Mouse (Mus musculus) hindbrain, embryonic 11.5 days (tissue): ENCODE results near the gene Wfdc10. TPM values are rescaled to one million over a fixed set of nuclear protein-coding genes. Genes with fewer than 3 reads are reported as not detected.
"Not testable (repeated sequence)": the region's sequence is repeated elsewhere in the genome, so short reads cannot be mapped to it uniquely, and the experiment has no call there.

Source experiments
- ATAC-seq: fragments of 200-750 bp; cut with Nextera tagmentation; 2 replicates; pipeline ENCODE4 v1.8.0; 2017; ENCODE audit warnings: mild to moderate bottlenecking, moderate TSS enrichment, moderate library complexity; ENCODE audit not compliant: low FRiP score
- DNase-seq: peaks from one replicate; pipeline ENCODE4 v3.0.0-alpha.2; 2015; ENCODE audit warnings: low spot score
- H3K27ac ChIP-seq: fragments of 300-500 bp; sonication (generic); 2 replicates; pipeline ENCODE4 v1.5.1; 2014; ENCODE audit warnings: mild to moderate bottlenecking, low read depth, low read length
- H3K27me3 ChIP-seq: fragments of 300-500 bp; sonication (generic); 2 replicates; pipeline ENCODE4 v1.6.1; 2014; ENCODE audit warnings: mild to moderate bottlenecking, low read length, moderate library complexity, mixed read lengths; ENCODE audit not compliant: control insufficient read depth, insufficient read depth
- H3K36me3 ChIP-seq: fragments of 300-500 bp; sonication (generic); 2 replicates; pipeline ENCODE4 v1.6.1; 2014; ENCODE audit warnings: mild to moderate bottlenecking, low read length, moderate library complexity, mixed read lengths; ENCODE audit not compliant: control insufficient read depth, insufficient read depth
- H3K4me1 ChIP-seq: fragments of 300-500 bp; sonication (generic); replicated peaks from 2 replicates; pipeline ENCODE4 v1.6.1; 2014; ENCODE audit warnings: low read length, mixed read lengths; ENCODE audit not compliant: control insufficient read depth, insufficient read depth
- H3K4me2 ChIP-seq: fragments of 300-500 bp; sonication (generic); replicated peaks from 2 replicates; pipeline ENCODE4 v1.6.1; 2014; ENCODE audit warnings: mild to moderate bottlenecking, low read depth, low read length
- H3K4me3 ChIP-seq: fragments of 300-500 bp; sonication (generic); 2 replicates; pipeline ENCODE4 v1.5.1; 2014; ENCODE audit warnings: low read depth, low read length
- H3K9ac ChIP-seq: fragments of 300-500 bp; sonication (generic); 2 replicates; pipeline ENCODE4 v1.6.1; 2014; ENCODE audit warnings: low read depth, low read length
- H3K9me3 ChIP-seq: fragments of 300-500 bp; sonication (generic); 2 replicates; pipeline ENCODE4 v1.6.1; 2016; ENCODE audit warnings: low read length; ENCODE audit not compliant: control insufficient read depth
- WGBS: fragments of 180-500 bp; shearing (Covaris S2); extraction: QIAGEN DNeasy Blood & Tissue Kit; methylation state at CpG from one replicate; pipeline ENCODE4 v1.1.7; 2014; 5-methylcytosine and 5-hydroxymethylcytosine counted together
- polyA plus RNA-seq: library from polyadenylated mRNA; unstranded; fragments of >200 nt; fragmentation: Nextera tagmentation; extraction: Ambion mirVana; gene quantifications from 2 replicates; pipeline ENCODE4 v1.2.1, GENCODE M21; 2014

Wfdc10 gene
- not detected in 2 replicates for polyA plus RNA-seq

GRCm38 (mm10) chr2:164655858-164656257 lies at the start of gene Wfdc10:
TSS of gene Wfdc10 (plus strand) at chr2:164656046.
- 21% methylated on average over 11 of the region's 11 CpGs for WGBS
- Histone ChIP-seq H3K4me2 (no peak within 1 kb of the TSS), H3K27me3 (no peaks in the 10 kb centered on the region), H3K4me3 (no peak within 1 kb of the TSS), H3K9ac (no peak within 1 kb of the TSS), H3K27ac (no peak within 1 kb of the TSS), H3K36me3 (no peaks in the 10 kb centered on the region), H3K4me1 (no peaks in the 10 kb centered on the region), H3K9me3 (no peaks in the 10 kb centered on the region)
- no peak for ATAC-seq
- DNase-seq, result peak; percentile 81

- H3K4me3 ChIP-seq, result no peak overlapping the region
- no peaks in the 10 kb centered on the region for H3K36me3 ChIP-seq
- no peaks in the 10 kb centered on the region for H3K9me3 ChIP-seq
- H3K27ac ChIP-seq, result no peak overlapping the region
- no peak overlapping the region for H3K9ac ChIP-seq
- no peak overlapping the region for H3K4me2 ChIP-seq
- no peaks in the 10 kb centered on the region for H3K4me1 ChIP-seq
- DNase-seq, result no peak
- no peak for ATAC-seq
- H3K27me3 ChIP-seq, result no peaks in the 10 kb centered on the region
- 82% methylated on average over 6 of the region's 6 CpGs for WGBS
Measured at GRCm38 (mm10) chr2:164608781-164609180, 47.1 kb upstream of the Wfdc10 start.

DNA sequence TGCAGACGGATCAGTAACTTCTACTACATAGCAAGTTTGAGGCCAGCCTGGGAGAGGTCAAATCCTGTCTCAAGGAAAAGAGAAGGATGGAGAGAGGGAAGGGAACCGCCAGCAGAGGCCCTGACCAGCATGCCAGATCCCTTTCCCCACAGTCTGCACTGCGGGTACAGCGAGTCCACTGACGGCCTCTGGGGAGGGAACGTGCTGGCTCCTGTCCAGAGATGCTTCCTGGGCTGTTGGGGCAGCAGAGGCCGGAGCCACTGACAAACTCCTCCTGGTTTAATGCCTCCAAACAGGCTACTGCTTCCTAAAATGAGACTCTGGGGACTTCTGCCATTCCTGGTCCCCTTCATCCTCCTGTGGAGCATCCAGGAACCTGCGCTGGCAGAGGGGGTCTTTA lies 42.4 kb upstream of the Wfdc10 start, which contains the start of the genes Wfdc6b and Wfdc8:
Wfdc6b (plus strand) TSS at position 52 of the 400 bp plus-strand sequence.
Wfdc8 (minus strand) TSS at position 156 of the 400 bp plus-strand sequence.
- WGBS, result 74% methylated on average over 8 of the region's 8 CpGs
- not testable (repeated sequence) for H3K9me3 ChIP-seq, H3K9ac ChIP-seq, DNase-seq, H3K4me1 ChIP-seq, ATAC-seq, H3K4me2 ChIP-seq, H3K36me3 ChIP-seq, H3K27ac ChIP-seq, H3K4me3 ChIP-seq, H3K27me3 ChIP-seq

GRCm38 (mm10) chr2:164615386-164615785 lies 40.5 kb upstream of the Wfdc10 start:
- Histone ChIP-seq H3K27ac (no peak overlapping the region), H3K4me1 (no peaks in the 10 kb centered on the region), H3K27me3 (no peaks in the 10 kb centered on the region), H3K4me2 (no peak overlapping the region), H3K4me3 (no peak overlapping the region), H3K9me3 (no peaks in the 10 kb centered on the region), H3K36me3 (no peaks in the 10 kb centered on the region), H3K9ac (no peak overlapping the region)
- ATAC-seq (no peak), DNase-seq (no peak)
- WGBS, result 87% methylated on average over 3 of the region's 3 CpGs

- 77% methylated on average over 5 of the region's 5 CpGs for WGBS
Measured at GRCm38 (mm10) chr2:164619050-164619449, 36.8 kb upstream of the Wfdc10 start.

GRCm38 (mm10) chr2:164621775-164622174 lies 34.1 kb upstream of the Wfdc10 start:
- ATAC-seq, result no peak
- Histone ChIP-seq H3K9me3 (no peaks in the 10 kb centered on the region), H3K4me1 (no peaks in the 10 kb centered on the region), H3K36me3 (no peaks in the 10 kb centered on the region), H3K27me3 (no peaks in the 10 kb centered on the region), H3K4me2 (no peak overlapping the region), H3K27ac (no peak overlapping the region), H3K9ac (no peak overlapping the region), H3K4me3 (no peak overlapping the region)
- 82% methylated on average over 4 of the region's 4 CpGs for WGBS
- no peak for DNase-seq

More at GRCm38 (mm10) chr2:164619050-164619449, 36.8 kb upstream of the Wfdc10 start:
- ATAC-seq (no peak), DNase-seq (no peak)
- H3K36me3 ChIP-seq, result no peaks in the 10 kb centered on the region
- no peaks in the 10 kb centered on the region for H3K9me3 ChIP-seq
- no peak overlapping the region for H3K4me2 ChIP-seq
- no peak overlapping the region for H3K9ac ChIP-seq
- no peaks in the 10 kb centered on the region for H3K27me3 ChIP-seq
- H3K4me1 ChIP-seq, result no peaks in the 10 kb centered on the region
- no peak overlapping the region for H3K27ac ChIP-seq
- no peak overlapping the region for H3K4me3 ChIP-seq

GRCm38 (mm10) chr2:164635266-164635665 lies 20.6 kb upstream of the Wfdc10 start:
- H3K9me3 ChIP-seq, result no peaks in the 10 kb centered on the region
- H3K27me3 ChIP-seq, result no peaks in the 10 kb centered on the region
- no peak overlapping the region for H3K27ac ChIP-seq
- no peak overlapping the region for H3K9ac ChIP-seq
- no peaks in the 10 kb centered on the region for H3K4me1 ChIP-seq
- DNase-seq (no peak), ATAC-seq (no peak)
- WGBS, result 79% methylated on average over 9 of the region's 9 CpGs
- no peak overlapping the region for H3K4me3 ChIP-seq
- no peaks in the 10 kb centered on the region for H3K36me3 ChIP-seq
- no peak overlapping the region for H3K4me2 ChIP-seq

DNA sequence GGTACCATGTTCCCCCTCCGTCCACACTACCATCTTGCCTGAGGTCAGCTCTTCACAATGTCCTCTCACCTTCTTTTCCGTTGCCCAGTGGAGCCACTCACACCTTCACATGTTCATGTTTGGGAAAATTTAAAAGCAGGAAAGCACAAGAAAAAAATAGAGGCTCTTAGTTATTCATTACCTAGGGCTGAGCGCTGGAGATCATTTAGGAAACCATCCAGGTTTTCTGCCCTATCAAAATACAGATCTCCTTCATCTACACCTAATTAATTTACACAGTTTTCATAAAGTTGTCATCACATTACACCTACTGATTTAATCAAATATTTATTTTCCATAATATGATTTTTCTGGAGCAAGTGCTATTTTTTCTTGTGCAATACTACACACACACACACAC lies 17.1 kb upstream of the Wfdc10 start, which contains the start of gene Wfdc16:
Wfdc16 (minus strand) TSS at position 101 of the 400 bp plus-strand sequence.
- ATAC-seq (no peak), DNase-seq (no peak)
- 84% methylated on average over 3 of the region's 3 CpGs for WGBS
- no peak within 1 kb of the TSS for H3K4me3 ChIP-seq
- no peak within 1 kb of the TSS for H3K4me2 ChIP-seq
- H3K36me3 ChIP-seq, result no peaks in the 10 kb centered on the region
- H3K27ac ChIP-seq, result no peak within 1 kb of the TSS
- H3K4me1 ChIP-seq, result no peaks in the 10 kb centered on the region
- H3K27me3 ChIP-seq, result no peaks in the 10 kb centered on the region
- H3K9ac ChIP-seq, result no peak within 1 kb of the TSS
- H3K9me3 ChIP-seq, result no peaks in the 10 kb centered on the region

DNA sequence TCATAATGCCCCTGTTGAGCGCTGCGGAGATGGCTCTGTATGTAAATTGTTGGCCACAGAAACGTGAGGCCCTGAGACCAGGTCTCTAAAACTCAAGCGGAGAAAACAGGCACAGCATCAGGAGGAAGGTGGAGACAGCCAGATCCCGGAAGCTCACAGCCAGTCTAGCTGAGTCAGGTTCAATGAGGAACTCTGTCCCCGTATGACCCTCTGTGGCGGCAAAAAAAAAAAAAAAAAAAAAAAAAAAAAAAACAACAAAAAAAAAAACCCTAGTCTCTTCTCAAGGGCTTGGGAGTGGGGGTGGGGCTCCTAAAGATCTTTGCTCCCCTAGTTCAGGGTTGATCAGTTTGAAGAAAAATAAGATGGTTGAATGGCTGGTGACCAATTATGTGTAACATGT lies 14.7 kb upstream of the Wfdc10 start:
- Histone ChIP-seq H3K4me3 (no peak overlapping the region), H3K27ac (no peak overlapping the region), H3K27me3 (no peaks in the 10 kb centered on the region), H3K4me2 (no peak overlapping the region), H3K9me3 (no peaks in the 10 kb centered on the region), H3K9ac (no peak overlapping the region), H3K36me3 (no peaks in the 10 kb centered on the region), H3K4me1 (no peaks in the 10 kb centered on the region)
- DNase-seq (no peak), ATAC-seq (no peak)
- WGBS, result 66% methylated on average over 7 of the region's 7 CpGs
